Mouse (Mus musculus): Measurements from ENCODE around the gene Mrgbp. TPM values are rescaled to one million over a fixed set of nuclear protein-coding genes. Genes with fewer than 3 reads are reported as not detected.

Gene Mrgbp
- 8.1 and 10.4 TPM in 2 replicates for polyA plus RNA-seq (2012; ENCODE audit: insufficient read depth, insufficient read length, missing spikeins)

GRCm38 (mm10) chr2:180581002-180581401 is at the start of gene Mrgbp:
Gene Mrgbp (plus strand): TSS chr2:180581304.
- peak within 1 kb of the TSS; percentile 59 for H3K27ac ChIP-seq (replicated peaks; ENCODE audit: low read depth, low read length)
- H3K4me3 ChIP-seq (ENCODE audit: insufficient read depth, low read depth, low read length), result peak within 1 kb of the TSS; percentile 17

GRCm38 (mm10) chr2:180531671-180532385 is 49.3 kb upstream of the Mrgbp start:
- Histone ChIP-seq H3K27ac (replicated peaks; ENCODE audit: low read depth, low read length) (no peak overlapping the region), H3K4me1 (ENCODE audit: control insufficient read depth, insufficient read depth, insufficient read length, low read length) (0 out of 2 replicates have a peak, but pooled peaks cover 3% of the 10 kb centered on the region), H3K4me3 (ENCODE audit: insufficient read depth, low read depth, low read length) (no peak overlapping the region)

More at GRCm38 (mm10) chr2:180581002-180581401, at the start of gene Mrgbp:
- no peaks in the 10 kb centered on the region for H3K4me1 ChIP-seq (ENCODE audit: control insufficient read depth, insufficient read depth, insufficient read length, low read length)

DNA sequence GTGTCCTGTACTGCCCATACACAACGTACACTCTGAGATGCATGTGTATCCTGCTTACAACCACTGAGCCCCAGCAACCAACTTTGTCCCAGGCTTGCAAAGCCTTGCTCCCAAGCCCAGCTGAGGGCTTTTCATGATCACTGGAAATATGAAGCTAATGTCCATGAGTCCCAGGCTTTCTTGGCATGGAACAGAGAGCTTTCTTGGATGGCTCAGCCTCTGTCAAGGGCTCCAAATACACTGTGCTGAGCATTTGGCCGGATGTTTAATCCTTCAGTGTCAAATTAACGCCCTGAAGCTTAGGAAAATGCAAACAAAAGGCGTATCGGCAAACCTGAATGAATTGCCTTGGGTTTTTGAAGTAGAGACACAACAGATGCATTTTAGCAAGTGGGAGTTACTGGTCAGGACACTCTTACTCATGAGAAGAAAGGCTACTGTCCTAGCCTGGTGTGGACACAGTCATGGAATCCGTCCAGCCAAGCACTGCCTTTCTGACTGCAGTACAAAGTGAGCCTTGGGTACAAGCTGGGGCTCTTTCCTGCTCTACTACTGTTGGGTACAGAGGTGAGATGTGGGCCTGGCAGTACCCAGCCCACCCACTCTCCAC is 48.6 kb upstream of the Mrgbp start:
- 0 out of 2 replicates have a peak, but pooled peaks cover 3% of the 10 kb centered on the region for H3K4me1 ChIP-seq (ENCODE audit: control insufficient read depth, insufficient read depth, insufficient read length, low read length)

GRCm38 (mm10) chr2:180533237-180533636 is 47.9 kb upstream of the Mrgbp start:
- Histone ChIP-seq H3K4me3 (ENCODE audit: insufficient read depth, low read depth, low read length) (no peak overlapping the region), H3K4me1 (ENCODE audit: control insufficient read depth, insufficient read depth, insufficient read length, low read length) (0 out of 2 replicates have a peak, but pooled peaks cover 3% of the 10 kb centered on the region), H3K27ac (replicated peaks; ENCODE audit: low read depth, low read length) (no peak overlapping the region)

More for the DNA sequence above, 48.6 kb upstream of the Mrgbp start:
- Histone ChIP-seq H3K4me3 (ENCODE audit: insufficient read depth, low read depth, low read length) (no peak overlapping the region), H3K27ac (replicated peaks; ENCODE audit: low read depth, low read length) (no peak overlapping the region)

GRCm38 (mm10) chr2:180543675-180544074 is 37.4 kb upstream of the Mrgbp start:
- Histone ChIP-seq H3K27ac (replicated peaks; ENCODE audit: low read depth, low read length) (no peak overlapping the region), H3K4me1 (ENCODE audit: control insufficient read depth, insufficient read depth, insufficient read length, low read length) (no peaks in the 10 kb centered on the region), H3K4me3 (ENCODE audit: insufficient read depth, low read depth, low read length) (no peak overlapping the region)

- no peak overlapping the region for H3K27ac ChIP-seq (replicated peaks; ENCODE audit: low read depth, low read length)
- H3K4me3 ChIP-seq (ENCODE audit: insufficient read depth, low read depth, low read length), result peak overlapping the region; percentile 17; the same call in 1 of the 2 replicates
- no peaks in the 10 kb centered on the region for H3K4me1 ChIP-seq (ENCODE audit: control insufficient read depth, insufficient read depth, insufficient read length, low read length)
Observed at GRCm38 (mm10) chr2:180545046-180545445, 36.1 kb upstream of the Mrgbp start.

- Histone ChIP-seq H3K27ac (replicated peaks; ENCODE audit: low read depth, low read length) (no peak overlapping the region), H3K4me3 (ENCODE audit: insufficient read depth, low read depth, low read length) (no peak overlapping the region), H3K4me1 (ENCODE audit: control insufficient read depth, insufficient read depth, insufficient read length, low read length) (no peaks in the 10 kb centered on the region)
Observed at GRCm38 (mm10) chr2:180547384-180548106, 33.6 kb upstream of the Mrgbp start.

DNA sequence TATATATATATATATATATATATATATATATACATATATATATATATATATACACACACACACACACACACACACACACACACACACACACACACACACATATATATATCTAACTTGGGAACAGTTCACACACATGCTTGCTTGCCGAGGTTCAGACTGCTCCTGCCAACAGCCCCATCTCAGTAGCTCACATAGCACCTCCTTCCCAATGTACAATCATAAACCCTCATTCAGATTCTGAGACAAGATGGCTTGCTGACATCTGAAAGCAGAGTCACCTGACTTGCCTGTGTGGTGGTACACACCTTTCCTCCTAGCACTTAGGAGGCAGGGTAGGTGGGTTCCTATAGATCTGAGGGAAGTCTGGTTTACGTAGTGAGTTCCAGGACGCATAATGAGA is 28.8 kb upstream of the Mrgbp start:
- H3K4me1 ChIP-seq (ENCODE audit: control insufficient read depth, insufficient read depth, insufficient read length, low read length), result 0 out of 2 replicates have a peak, but pooled peaks cover 2% of the 10 kb centered on the region
- no peak overlapping the region for H3K27ac ChIP-seq (replicated peaks; ENCODE audit: low read depth, low read length)
- no peak overlapping the region for H3K4me3 ChIP-seq (ENCODE audit: insufficient read depth, low read depth, low read length)

DNA sequence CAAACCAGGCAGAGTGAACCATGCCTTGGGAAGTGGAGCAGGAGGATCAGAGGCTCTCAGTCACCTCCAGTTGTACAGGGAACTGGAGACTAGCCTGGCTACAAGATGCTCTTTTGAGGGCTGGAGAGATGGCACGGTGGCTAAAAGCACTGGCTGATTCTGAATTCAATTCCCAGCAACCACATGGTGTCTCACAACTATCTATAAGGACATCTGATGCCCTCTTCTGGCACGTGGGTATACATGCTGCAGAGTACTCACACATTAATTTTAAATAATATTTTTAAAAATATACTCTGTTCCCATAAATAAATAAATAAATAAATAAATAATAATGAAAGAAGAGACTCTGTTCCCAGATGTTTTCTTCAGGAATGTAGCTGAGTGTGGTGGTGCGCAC is 25.9 kb upstream of the Mrgbp start:
- Histone ChIP-seq H3K4me3 (ENCODE audit: insufficient read depth, low read depth, low read length) (no peak overlapping the region), H3K4me1 (ENCODE audit: control insufficient read depth, insufficient read depth, insufficient read length, low read length) (0 out of 2 replicates have a peak, but pooled peaks cover 2% of the 10 kb centered on the region), H3K27ac (replicated peaks; ENCODE audit: low read depth, low read length) (no peak overlapping the region)

- Histone ChIP-seq H3K4me3 (ENCODE audit: insufficient read depth, low read depth, low read length) (no peak overlapping the region), H3K27ac (replicated peaks; ENCODE audit: low read depth, low read length) (no peak overlapping the region), H3K4me1 (ENCODE audit: control insufficient read depth, insufficient read depth, insufficient read length, low read length) (0 out of 2 replicates have a peak, but pooled peaks cover 2% of the 10 kb centered on the region)
Observed at GRCm38 (mm10) chr2:180556470-180556869, 24.6 kb upstream of the Mrgbp start.

DNA sequence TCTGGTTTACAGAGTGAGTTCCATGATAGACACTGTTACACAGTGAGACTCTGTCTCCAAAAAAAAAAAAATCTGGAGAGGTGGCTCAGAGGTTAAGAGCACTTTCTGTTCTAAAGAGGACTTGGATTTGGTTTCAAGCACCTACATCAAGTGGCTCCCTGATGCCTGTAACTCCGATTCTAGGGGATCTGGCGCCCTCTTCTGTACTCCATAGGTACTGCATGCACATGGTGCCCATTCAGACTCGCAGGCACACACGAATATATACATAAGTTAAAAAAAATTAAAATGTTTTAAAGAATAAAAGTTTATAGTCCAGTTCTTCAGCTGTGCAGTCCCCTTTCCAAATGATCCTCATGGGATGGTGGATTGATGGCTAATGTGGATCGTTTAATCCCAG is 20.9 kb upstream of the Mrgbp start:
- H3K4me1 ChIP-seq (ENCODE audit: control insufficient read depth, insufficient read depth, insufficient read length, low read length), result 0 out of 2 replicates have a peak, but pooled peaks cover 2% of the 10 kb centered on the region
- no peak overlapping the region for H3K27ac ChIP-seq (replicated peaks; ENCODE audit: low read depth, low read length)
- no peak overlapping the region for H3K4me3 ChIP-seq (ENCODE audit: insufficient read depth, low read depth, low read length)

- Histone ChIP-seq H3K4me1 (ENCODE audit: control insufficient read depth, insufficient read depth, insufficient read length, low read length) (no peaks in the 10 kb centered on the region), H3K27ac (replicated peaks; ENCODE audit: low read depth, low read length) (no peak overlapping the region), H3K4me3 (ENCODE audit: insufficient read depth, low read depth, low read length) (no peak overlapping the region)
Observed at GRCm38 (mm10) chr2:180562146-180562545, 19.0 kb upstream of the Mrgbp start.

- H3K4me3 ChIP-seq (ENCODE audit: insufficient read depth, low read depth, low read length), result no peak overlapping the region
- H3K4me1 ChIP-seq (ENCODE audit: control insufficient read depth, insufficient read depth, insufficient read length, low read length), result no peaks in the 10 kb centered on the region
- H3K27ac ChIP-seq (replicated peaks; ENCODE audit: low read depth, low read length), result no peak overlapping the region
Observed at GRCm38 (mm10) chr2:180563296-180563695, 17.8 kb upstream of the Mrgbp start.

DNA sequence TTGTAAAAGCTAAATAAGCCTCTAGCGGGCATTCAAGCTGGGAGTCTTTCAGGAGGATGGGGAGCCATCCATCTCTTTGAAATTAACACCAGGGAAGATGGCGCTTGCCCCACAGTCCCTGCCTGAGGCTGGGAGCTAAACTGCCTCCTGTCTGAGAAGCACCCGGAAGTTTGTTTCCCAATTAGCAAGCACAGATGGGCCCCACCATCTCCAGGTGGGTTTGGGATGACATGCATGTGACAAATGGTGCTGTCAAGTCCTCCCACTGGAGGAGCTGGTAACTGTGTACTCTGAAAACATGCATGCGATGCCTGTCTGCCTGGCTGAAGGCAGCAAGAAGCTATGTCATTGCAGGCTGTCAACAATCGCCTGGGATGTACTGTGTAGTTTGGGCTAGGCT is 17.3 kb upstream of the Mrgbp start:
- no peak overlapping the region for H3K27ac ChIP-seq (replicated peaks; ENCODE audit: low read depth, low read length)
- H3K4me3 ChIP-seq (ENCODE audit: insufficient read depth, low read depth, low read length), result no peak overlapping the region
- no peaks in the 10 kb centered on the region for H3K4me1 ChIP-seq (ENCODE audit: control insufficient read depth, insufficient read depth, insufficient read length, low read length)

- H3K27ac ChIP-seq (replicated peaks; ENCODE audit: low read depth, low read length), result no peak overlapping the region
- no peak overlapping the region for H3K4me3 ChIP-seq (ENCODE audit: insufficient read depth, low read depth, low read length)
Observed at GRCm38 (mm10) chr2:180566240-180566913, 14.7 kb upstream of the Mrgbp start.

More at GRCm38 (mm10) chr2:180566240-180566913, 14.7 kb upstream of the Mrgbp start:
- H3K4me1 ChIP-seq (ENCODE audit: control insufficient read depth, insufficient read depth, insufficient read length, low read length), result no peaks in the 10 kb centered on the region
